Mouse (Mus musculus) hindbrain, embryonic 12.5 days (tissue): Measurements from ENCODE around the gene Trip13. TPM values are rescaled to one million over a fixed set of nuclear protein-coding genes. Genes with fewer than 3 reads are reported as not detected.

ENCODE experiments used
- ATAC-seq: fragments of 200-750 bp; cut with Nextera tagmentation; 2 replicates; pipeline ENCODE4 v1.8.0; 2017; ENCODE audit warnings: moderate TSS enrichment; ENCODE audit not compliant: low FRiP score
- H3K27ac ChIP-seq: fragments of 300-500 bp; sonication (generic); 2 replicates; pipeline ENCODE4 v1.5.1; 2016; ENCODE audit warnings: mild to moderate bottlenecking
- H3K27me3 ChIP-seq: fragments of 300-500 bp; sonication (generic); 2 replicates; pipeline ENCODE4 v1.6.1; 2016; ENCODE audit warnings: mild to moderate bottlenecking
- H3K36me3 ChIP-seq: fragments of 300-500 bp; sonication (generic); 2 replicates; pipeline ENCODE4 v1.6.1; 2016; ENCODE audit warnings: mild to moderate bottlenecking
- H3K4me1 ChIP-seq: fragments of 300-500 bp; sonication (generic); 2 replicates; pipeline ENCODE4 v1.6.1; 2016
- H3K4me2 ChIP-seq: fragments of 300-500 bp; sonication (generic); replicated peaks from 2 replicates; pipeline ENCODE4 v1.6.1; 2016; ENCODE audit warnings: mild to moderate bottlenecking
- H3K4me3 ChIP-seq: fragments of 300-500 bp; sonication (generic); 2 replicates; pipeline ENCODE4 v1.5.1; 2016; ENCODE audit warnings: mild to moderate bottlenecking
- H3K9ac ChIP-seq: fragments of 300-500 bp; sonication (generic); 2 replicates; pipeline ENCODE4 v1.6.1; 2016; ENCODE audit warnings: mild to moderate bottlenecking, moderate library complexity
- H3K9me3 ChIP-seq: fragments of 300-500 bp; sonication (generic); replicated peaks from 2 replicates; pipeline ENCODE4 v1.6.1; 2016; ENCODE audit warnings: mild to moderate bottlenecking
- WGBS: fragments of 180-500 bp; shearing (Covaris S2); methylation state at CpG from one replicate; pipeline ENCODE4 v1.1.7; 2016; 5-methylcytosine and 5-hydroxymethylcytosine counted together
- polyA plus RNA-seq: library from polyadenylated mRNA; unstranded; fragments of >200 nt; fragmentation: Nextera tagmentation; extraction: Ambion mirVana; gene quantifications from 2 replicates; pipeline ENCODE4 v1.2.1, GENCODE M21; 2016

Trip13 gene
- polyA plus RNA-seq, 1 experiment from 2014 or later, result 30.7 TPM

DNA sequence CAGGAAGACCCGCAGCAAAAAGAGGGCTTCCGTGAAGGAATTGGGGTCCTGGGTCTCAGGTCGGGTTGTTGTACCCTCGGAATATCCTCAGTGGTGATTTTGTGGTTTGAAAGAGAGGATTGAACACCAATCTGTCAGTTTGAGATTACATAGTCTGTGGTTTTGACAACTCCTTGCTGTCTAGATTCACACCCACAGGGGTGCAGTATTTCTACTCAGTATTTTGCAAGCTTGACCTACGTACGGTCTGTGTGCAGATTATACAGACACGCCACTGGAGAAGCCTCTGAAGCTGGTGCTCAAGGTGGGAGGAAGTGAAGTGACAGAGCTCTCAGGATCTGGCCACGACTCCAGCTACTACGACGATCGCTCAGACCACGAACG lies 585 bp upstream of the Trip13 start:
- Histone ChIP-seq H3K9ac (peak overlapping the region; percentile 79), H3K4me1 (peaks cover 14% of the 10 kb centered on the region), H3K27ac (peak overlapping the region; percentile 87), H3K36me3 (peaks cover 43% of the 10 kb centered on the region), H3K4me3 (peak overlapping the region; percentile 79), H3K4me2 (peak overlapping the region; percentile 77), H3K27me3 (no peaks in the 10 kb centered on the region), H3K9me3 (no peaks in the 10 kb centered on the region)
- WGBS, result 51% methylated on average over 13 of the region's 13 CpGs
- ATAC-seq, result peak; percentile 11; the same call in 1 of the 2 replicates

DNA sequence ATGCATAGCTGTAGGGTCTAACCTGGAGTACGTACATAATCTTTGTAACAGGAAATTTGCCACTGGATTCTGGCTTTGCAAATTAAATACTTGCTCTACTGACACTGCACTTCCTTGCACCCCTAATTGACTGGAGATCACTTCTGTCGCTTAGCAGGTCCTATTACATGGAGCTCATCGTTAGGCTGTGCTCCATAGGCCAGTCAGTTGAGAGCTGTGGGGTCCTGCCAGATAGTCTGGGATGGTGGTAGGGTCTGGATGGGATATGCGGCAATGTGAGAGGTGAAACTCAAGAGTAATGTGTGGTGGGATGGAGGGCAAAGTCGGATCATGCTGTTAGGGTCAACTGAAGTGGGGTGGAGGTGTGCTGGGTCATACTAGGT lies 655 bp downstream of the Trip13 start:
- H3K4me1 ChIP-seq, result peaks cover 14% of the 10 kb centered on the region
- peak overlapping the region; percentile 79 for H3K9ac ChIP-seq
- peaks cover 31% of the 10 kb centered on the region for H3K36me3 ChIP-seq
- H3K9me3 ChIP-seq, result no peaks in the 10 kb centered on the region
- H3K4me3 ChIP-seq, result peak overlapping the region; percentile 79
- peak overlapping the region; percentile 77 for H3K4me2 ChIP-seq
- no peaks in the 10 kb centered on the region for H3K27me3 ChIP-seq
- H3K27ac ChIP-seq, result no peak overlapping the region
- peak; percentile 44; the same call in 1 of the 2 replicates for ATAC-seq
- 16% methylated on average over 5 of the region's 5 CpGs for WGBS

DNA sequence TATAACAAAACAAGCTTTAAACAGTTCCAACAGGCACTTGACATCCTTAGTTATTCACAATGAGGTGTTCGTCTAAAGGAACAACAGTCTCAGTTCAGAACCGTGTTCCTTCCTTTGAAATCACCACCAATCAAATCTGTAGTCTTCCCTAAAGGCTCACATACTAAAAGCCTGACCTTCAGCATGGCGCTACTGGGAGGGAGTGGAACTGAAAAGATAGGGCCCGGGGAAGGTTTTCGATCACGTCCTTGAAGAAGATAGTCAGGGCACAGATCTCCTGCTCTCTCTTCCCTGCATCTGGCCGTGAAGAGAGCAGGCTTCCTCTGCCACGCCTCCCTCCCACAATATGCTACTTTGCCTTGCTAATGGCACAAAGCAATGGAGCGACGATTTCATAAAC lies 5.4 kb downstream of the Trip13 start:
- no peak overlapping the region for H3K9ac ChIP-seq
- H3K27me3 ChIP-seq, result no peaks in the 10 kb centered on the region
- no peak overlapping the region for H3K4me2 ChIP-seq
- peaks cover 8% of the 10 kb centered on the region for H3K4me1 ChIP-seq
- H3K4me3 ChIP-seq, result no peak overlapping the region
- H3K36me3 ChIP-seq, result peaks cover 38% of the 10 kb centered on the region
- H3K9me3 ChIP-seq, result no peaks in the 10 kb centered on the region
- no peak for ATAC-seq
- 90% methylated on average over 10 of the region's 10 CpGs for WGBS
- no peak overlapping the region for H3K27ac ChIP-seq

DNA sequence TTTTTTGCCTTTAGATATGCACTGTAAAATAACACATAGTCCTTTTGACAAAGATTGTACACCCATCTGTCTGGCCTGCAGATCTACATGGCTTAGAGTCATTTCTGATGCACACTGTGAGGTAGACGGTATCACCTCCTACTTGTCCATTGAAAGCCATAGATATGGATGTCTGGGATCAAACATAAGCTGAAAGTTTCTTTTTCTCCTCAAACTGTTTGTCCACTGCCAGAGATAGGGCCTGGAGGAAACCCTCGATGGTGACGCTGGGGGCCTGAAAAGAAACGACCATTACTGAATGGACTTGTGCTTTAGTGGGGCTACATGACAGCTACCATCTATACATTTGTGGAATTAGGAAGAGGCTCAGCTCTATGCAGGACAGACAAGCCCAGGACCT lies 24.5 kb downstream of the Trip13 start:
- Histone ChIP-seq H3K9ac (no peak overlapping the region), H3K4me3 (no peak overlapping the region), H3K27ac (no peak overlapping the region), H3K4me1 (no peaks in the 10 kb centered on the region), H3K4me2 (no peak overlapping the region), H3K36me3 (peaks cover 47% of the 10 kb centered on the region), H3K9me3 (no peaks in the 10 kb centered on the region), H3K27me3 (no peaks in the 10 kb centered on the region)
- ATAC-seq, result no peak
- WGBS, result 95% methylated on average over 4 of the region's 4 CpGs

DNA sequence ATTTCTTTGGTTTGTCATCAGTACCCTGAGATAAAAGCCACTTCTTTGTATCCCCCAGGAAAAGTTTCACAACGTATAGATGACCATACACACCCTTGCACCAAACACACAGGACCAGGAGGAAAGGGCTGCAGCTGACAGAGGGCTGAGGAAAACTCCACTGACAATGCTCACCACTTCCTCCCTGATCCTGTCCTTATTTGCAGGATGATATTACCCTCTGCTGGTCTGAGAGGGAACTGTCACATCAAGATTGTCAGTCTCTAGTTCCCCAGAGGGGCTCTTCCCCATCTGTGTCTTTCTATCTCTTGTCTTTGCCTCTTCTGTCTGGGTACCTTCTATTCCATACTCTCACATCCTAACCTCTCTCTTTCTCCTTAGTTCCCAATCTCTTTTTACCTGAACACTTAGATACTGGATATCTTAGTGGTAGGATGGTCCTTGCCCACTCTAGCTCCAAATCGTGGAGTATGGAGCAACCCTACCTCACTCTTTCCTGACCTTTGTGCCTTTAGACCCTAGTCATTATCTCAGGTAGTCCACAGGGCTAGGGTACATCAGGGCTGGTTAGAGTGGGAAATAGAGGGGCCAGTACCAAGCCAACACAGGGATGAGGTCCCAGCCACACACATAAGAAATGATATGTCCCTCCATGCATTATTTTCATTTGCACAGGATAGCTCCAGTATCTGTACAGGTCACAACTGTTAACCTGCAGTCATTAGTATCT lies 29.7 kb downstream of the Trip13 start:
- H3K27ac ChIP-seq, result no peak overlapping the region
- WGBS, result 65% methylated on average over 2 of the region's 2 CpGs
- H3K27me3 ChIP-seq, result no peaks in the 10 kb centered on the region
- peak; percentile 58; the same call in 1 of the 2 replicates for ATAC-seq
- H3K4me2 ChIP-seq, result no peak overlapping the region
- no peak overlapping the region for H3K9ac ChIP-seq
- no peaks in the 10 kb centered on the region for H3K9me3 ChIP-seq
- H3K4me3 ChIP-seq, result no peak overlapping the region
- peaks cover 3% of the 10 kb centered on the region; the same call in 1 of the 2 replicates for H3K36me3 ChIP-seq
- H3K4me1 ChIP-seq, result no peaks in the 10 kb centered on the region

DNA sequence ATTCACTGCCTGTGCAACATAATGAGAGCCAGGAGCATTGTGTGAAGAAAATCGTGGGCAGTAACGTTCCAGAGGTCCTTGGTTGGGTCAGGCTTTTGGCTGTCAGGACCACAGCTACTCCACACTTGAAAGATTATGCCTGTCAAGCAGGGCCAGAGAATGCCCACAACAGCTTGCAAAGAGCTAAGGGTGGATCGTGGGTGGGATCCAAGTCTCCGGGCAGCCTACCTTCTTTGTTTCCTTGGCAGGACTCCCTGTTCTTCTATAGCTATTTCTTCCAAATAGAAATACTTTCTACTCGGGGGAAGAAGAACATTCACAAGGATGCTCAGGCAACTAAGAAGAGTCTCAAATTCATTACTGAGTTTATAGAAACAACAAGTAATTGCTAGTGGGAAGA lies 30.4 kb downstream of the Trip13 start:
- Histone ChIP-seq H3K27ac (no peak overlapping the region), H3K4me2 (no peak overlapping the region), H3K9ac (no peak overlapping the region), H3K36me3 (no peaks in the 10 kb centered on the region), H3K27me3 (no peaks in the 10 kb centered on the region), H3K9me3 (no peaks in the 10 kb centered on the region), H3K4me3 (no peak overlapping the region), H3K4me1 (no peaks in the 10 kb centered on the region)
- 82% methylated on average over 5 of the region's 5 CpGs for WGBS
- no peak for ATAC-seq

DNA sequence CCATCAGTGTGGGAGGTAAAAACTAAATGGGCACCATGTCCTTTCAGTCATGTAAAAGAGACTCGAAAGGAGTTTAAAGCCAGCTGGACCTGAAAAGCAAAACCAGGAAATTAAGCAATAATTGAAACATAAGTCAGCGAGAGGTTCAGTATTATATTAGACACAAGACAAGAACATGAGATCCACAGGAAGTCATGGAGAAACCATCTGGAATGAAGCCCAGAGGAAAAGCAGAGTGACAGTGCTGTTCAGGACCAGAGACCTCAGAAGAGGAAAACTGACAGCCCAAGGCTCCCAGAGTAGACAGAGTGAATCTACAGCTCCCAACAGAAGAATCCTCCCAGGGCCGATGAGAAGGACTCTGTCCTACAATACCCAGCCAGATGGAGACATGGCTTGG lies 40.0 kb downstream of the Trip13 start:
- WGBS, result 77% methylated on average over 3 of the region's 3 CpGs
- Histone ChIP-seq H3K36me3 (no peaks in the 10 kb centered on the region), H3K27ac (no peak overlapping the region), H3K4me3 (no peak overlapping the region), H3K4me2 (no peak overlapping the region), H3K9me3 (no peaks in the 10 kb centered on the region), H3K27me3 (no peaks in the 10 kb centered on the region), H3K9ac (no peak overlapping the region), H3K4me1 (no peaks in the 10 kb centered on the region)
- ATAC-seq, result no peak

DNA sequence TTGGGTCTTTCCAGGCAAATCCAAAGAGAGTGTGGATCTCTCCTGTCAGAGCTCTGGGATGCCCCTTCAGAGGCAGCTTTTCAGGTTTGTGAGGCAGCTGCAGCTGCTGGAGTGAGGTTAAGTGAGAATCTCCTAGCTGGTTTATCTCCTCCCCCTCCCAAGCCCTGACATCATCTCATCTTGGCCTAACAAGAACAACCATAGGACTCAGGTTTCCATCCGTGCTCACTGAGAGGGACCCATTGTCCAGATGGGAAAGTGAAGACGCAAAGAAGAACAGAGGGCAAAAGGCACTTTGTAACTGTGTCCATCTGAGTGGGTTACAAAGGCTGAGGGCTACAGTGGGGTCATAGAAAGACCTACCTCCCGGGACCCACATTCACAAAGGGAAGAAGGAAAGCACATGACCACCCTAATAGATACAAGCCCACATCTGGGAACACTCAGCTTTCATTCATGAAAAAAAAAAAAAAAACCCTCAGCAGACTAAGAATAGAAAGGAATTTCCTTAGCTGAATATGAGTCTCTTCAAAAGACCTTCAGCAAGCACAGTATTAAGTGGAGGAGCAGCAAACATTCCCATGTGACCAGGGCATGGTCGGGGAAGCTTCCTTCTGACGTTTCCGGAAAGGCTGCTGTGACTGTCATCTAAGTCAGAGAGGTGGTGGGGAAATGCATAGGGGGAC lies 44.9 kb downstream of the Trip13 start:
- H3K9ac ChIP-seq, result no peak overlapping the region
- 50% methylated on average over 6 of the region's 6 CpGs for WGBS
- no peaks in the 10 kb centered on the region for H3K36me3 ChIP-seq
- no peak overlapping the region for H3K4me2 ChIP-seq
- H3K9me3 ChIP-seq, result no peaks in the 10 kb centered on the region
- 0 out of 2 replicates have a peak, but pooled peaks cover 1% of the 10 kb centered on the region for H3K4me1 ChIP-seq
- no peak overlapping the region for H3K4me3 ChIP-seq
- no peak overlapping the region for H3K27ac ChIP-seq
- H3K27me3 ChIP-seq, result no peaks in the 10 kb centered on the region
- ATAC-seq, result no peak

DNA sequence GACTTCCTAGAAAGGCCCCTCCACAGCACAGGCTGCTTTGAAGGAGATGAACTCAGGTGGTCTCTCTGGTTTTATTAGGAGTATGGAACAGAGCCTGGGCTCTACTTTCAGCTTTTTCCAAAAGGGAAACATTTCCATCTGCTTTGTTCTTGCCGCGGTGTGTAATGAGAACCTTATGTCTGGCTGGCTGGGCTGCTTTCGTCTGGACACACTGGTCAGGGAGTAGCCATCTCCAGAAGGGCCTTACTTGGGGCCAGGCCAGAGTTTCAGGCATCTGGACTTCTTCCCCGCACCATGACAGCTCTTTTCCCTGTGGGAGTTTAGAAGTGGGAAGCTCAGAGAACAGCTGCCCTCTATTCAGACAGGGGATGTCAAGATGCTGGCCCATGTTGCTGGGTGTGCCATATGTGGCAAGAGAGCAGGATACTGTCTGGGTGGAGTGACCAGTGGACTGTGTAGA lies 50.1 kb downstream of the Trip13 start:
- Histone ChIP-seq H3K9me3 (no peaks in the 10 kb centered on the region), H3K27me3 (no peaks in the 10 kb centered on the region), H3K4me3 (no peak overlapping the region), H3K4me2 (no peak overlapping the region), H3K27ac (no peak overlapping the region), H3K9ac (no peak overlapping the region), H3K36me3 (no peaks in the 10 kb centered on the region), H3K4me1 (peaks cover 3% of the 10 kb centered on the region; the same call in 1 of the 2 replicates)
- 61% methylated on average over 4 of the region's 4 CpGs for WGBS
- no peak for ATAC-seq

DNA sequence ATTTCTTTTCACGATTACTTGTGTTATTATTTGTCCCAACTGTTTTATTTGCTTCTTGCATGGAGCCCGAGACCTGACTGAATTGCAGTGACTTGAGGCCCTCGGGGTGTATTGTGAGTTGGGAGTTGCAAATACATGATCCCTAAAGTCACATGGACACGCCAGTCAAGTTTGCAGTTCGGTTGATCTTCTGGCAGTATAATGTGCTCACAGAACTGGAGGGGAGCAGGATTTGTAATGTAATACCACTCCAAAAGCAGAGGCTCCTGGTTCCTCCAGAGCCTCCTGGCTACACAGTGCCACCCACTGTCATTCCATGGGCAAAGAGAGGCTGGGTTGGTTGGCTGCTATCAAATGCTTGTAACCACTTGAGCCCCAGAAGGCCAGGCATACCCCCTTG lies 51.0 kb downstream of the Trip13 start:
- 66% methylated on average over 5 of the region's 5 CpGs for WGBS

DNA sequence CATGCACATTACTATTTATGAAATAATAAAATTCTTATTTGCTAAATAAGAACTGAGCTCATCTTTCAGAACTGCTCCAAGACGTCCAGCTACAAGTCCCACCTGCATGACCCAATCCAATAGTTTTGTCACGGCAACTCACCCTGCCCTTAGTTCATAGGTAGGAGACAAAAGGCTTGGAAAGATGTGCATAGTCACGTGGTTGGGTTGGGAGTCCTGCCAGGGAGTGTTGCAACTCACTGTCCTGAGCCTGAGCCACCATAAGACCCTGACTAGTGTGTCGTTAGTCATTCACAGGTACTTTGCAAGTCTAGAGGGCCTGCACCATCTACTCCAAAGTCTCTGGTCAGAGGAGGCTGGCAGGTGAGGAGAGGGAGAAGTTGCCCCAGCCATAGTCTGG lies 51.5 kb downstream of the Trip13 start:
- Histone ChIP-seq H3K9ac (no peak overlapping the region), H3K4me2 (no peak overlapping the region), H3K27ac (no peak overlapping the region), H3K27me3 (no peaks in the 10 kb centered on the region), H3K4me3 (no peak overlapping the region), H3K36me3 (no peaks in the 10 kb centered on the region), H3K4me1 (peaks cover 3% of the 10 kb centered on the region; the same call in 1 of the 2 replicates), H3K9me3 (no peaks in the 10 kb centered on the region)
- WGBS, result 65% methylated on average over 4 of the region's 4 CpGs
- no peak for ATAC-seq

More for the DNA sequence above, 51.0 kb downstream of the Trip13 start:
- ATAC-seq, result no peak
- Histone ChIP-seq H3K27ac (no peak overlapping the region), H3K9me3 (no peaks in the 10 kb centered on the region), H3K4me1 (peaks cover 3% of the 10 kb centered on the region; the same call in 1 of the 2 replicates), H3K4me3 (no peak overlapping the region), H3K4me2 (no peak overlapping the region), H3K36me3 (no peaks in the 10 kb centered on the region), H3K27me3 (no peaks in the 10 kb centered on the region), H3K9ac (no peak overlapping the region)

DNA sequence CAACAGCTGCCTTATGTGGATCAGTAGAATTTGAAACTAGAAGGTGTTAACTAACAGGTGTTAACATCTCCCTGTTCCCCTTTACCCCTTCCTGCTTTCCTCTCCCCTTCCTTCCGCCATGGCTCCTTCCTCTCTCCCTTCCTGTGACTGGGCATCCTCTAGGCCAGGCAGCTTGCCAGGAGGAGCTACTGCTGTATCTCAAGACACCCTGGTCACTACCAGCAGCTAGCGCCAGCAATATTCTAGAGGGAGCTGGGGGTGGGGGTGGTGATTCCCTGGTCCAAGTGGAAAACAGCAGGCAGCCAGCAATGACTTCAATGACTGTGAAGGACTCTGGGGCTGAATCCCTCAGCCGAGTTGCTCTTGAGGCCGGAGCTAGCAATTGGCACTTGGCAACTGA lies 51.9 kb downstream of the Trip13 start:
- H3K4me1 ChIP-seq, result peaks cover 3% of the 10 kb centered on the region
- H3K36me3 ChIP-seq, result no peaks in the 10 kb centered on the region
- H3K27me3 ChIP-seq, result no peaks in the 10 kb centered on the region
- H3K9ac ChIP-seq, result no peak overlapping the region
- no peak overlapping the region for H3K27ac ChIP-seq
- no peak for ATAC-seq
- H3K4me2 ChIP-seq, result no peak overlapping the region
- WGBS, result 72% methylated on average over 4 of the region's 4 CpGs
- no peaks in the 10 kb centered on the region for H3K9me3 ChIP-seq
- no peak overlapping the region for H3K4me3 ChIP-seq
